Comparison of ENCODE assay signal across 28 mouse cellular contexts in genomic region chr1:64496803-64497202, GRCm38 (mm10).
"Had no signal": no experiment of that assay in that cellular context is flagged by ENCODE, and none has a peak within 500 bp of the region (broad histone marks: within the 10 kb centered on the region; RNA-seq: fewer than 3 reads in every experiment).

No protein-coding gene starts in this region.

- H3K9me3 ChIP-seq: embryonic facial prominence, embryonic 10.5 days; embryonic facial prominence, embryonic 12.5 days; embryonic facial prominence, embryonic 13.5 days; embryonic facial prominence, embryonic 15.5 days; forebrain, embryonic 10.5 days; forebrain, embryonic 13.5 days; forebrain, embryonic 15.5 days had no signal

- H3K4me3 ChIP-seq: embryonic facial prominence, embryonic 10.5 days; embryonic facial prominence, embryonic 12.5 days; embryonic facial prominence, embryonic 13.5 days; embryonic facial prominence, embryonic 15.5 days; erythroblast, embryonic 14.5 days; forebrain, embryonic 10.5 days; forebrain, embryonic 12.5 days; forebrain, embryonic 13.5 days; forebrain, embryonic 15.5 days; gastrocnemius, adult 2 months; heart, adult 2 months had no signal

- H3K9ac ChIP-seq: embryonic facial prominence, embryonic 12.5 days; embryonic facial prominence, embryonic 13.5 days; embryonic facial prominence, embryonic 15.5 days; forebrain, embryonic 12.5 days; forebrain, embryonic 13.5 days; forebrain, embryonic 15.5 days; forebrain, postnatal 0 days had no signal

- ATAC-seq: forebrain, embryonic 13.5 days; forebrain, embryonic 14.5 days; forebrain, embryonic 15.5 days; forebrain, embryonic 16.5 days; forebrain, postnatal 0 days had no signal

- H3K36me3 ChIP-seq: embryonic facial prominence, embryonic 10.5 days; embryonic facial prominence, embryonic 12.5 days; embryonic facial prominence, embryonic 13.5 days; embryonic facial prominence, embryonic 15.5 days; forebrain, embryonic 10.5 days; forebrain, embryonic 12.5 days; forebrain, embryonic 15.5 days had no signal

- DNase-seq: cerebellum, adult 2 months; cerebellum, adult 9-10 months; cerebellum, adult 9-11 months; cerebellum, postnatal 10 days; cerebellum, postnatal 14 days; cerebellum, postnatal 25 days; cerebellum, postnatal 36 days; embryo, embryonic 11 days; forebrain, postnatal 0 days; gastrocnemius, adult 2 months; gastrocnemius, postnatal 10 days; gastrocnemius, postnatal 14 days; gastrocnemius, postnatal 25 days; gastrocnemius, postnatal 36 days; heart, adult 11 months; heart, adult 18-20 months; heart, adult 2 months had no signal

- H3K4me1 ChIP-seq: embryonic facial prominence, embryonic 10.5 days; embryonic facial prominence, embryonic 12.5 days; embryonic facial prominence, embryonic 13.5 days; embryonic facial prominence, embryonic 15.5 days; forebrain, embryonic 10.5 days; forebrain, embryonic 12.5 days; forebrain, embryonic 13.5 days; forebrain, embryonic 15.5 days had no signal

- H3K27me3 ChIP-seq: embryonic facial prominence, embryonic 12.5 days; embryonic facial prominence, embryonic 13.5 days; embryonic facial prominence, embryonic 15.5 days; forebrain, embryonic 12.5 days; forebrain, embryonic 13.5 days; forebrain, embryonic 15.5 days had no signal

- H3K4me2 ChIP-seq: embryonic facial prominence, embryonic 12.5 days; embryonic facial prominence, embryonic 13.5 days; embryonic facial prominence, embryonic 15.5 days; forebrain, embryonic 12.5 days; forebrain, embryonic 13.5 days; forebrain, embryonic 15.5 days had no signal

- H3K27ac ChIP-seq: embryonic facial prominence, embryonic 10.5 days; embryonic facial prominence, embryonic 12.5 days; embryonic facial prominence, embryonic 13.5 days; embryonic facial prominence, embryonic 15.5 days; forebrain, embryonic 10.5 days; forebrain, embryonic 12.5 days; forebrain, embryonic 13.5 days; forebrain, embryonic 15.5 days; gastrocnemius, adult 2 months; heart, adult 2 months had no signal
